Mouse (Mus musculus): ENCODE data around the gene Ccdc182. TPM values are rescaled to one million over a fixed set of nuclear protein-coding genes. Genes with fewer than 3 reads are reported as not detected.
A peak's percentile ranks its signal among the peaks of the same experiment; 100 is the strongest.

The Ccdc182 gene
- 0.23 TPM in 2 replicates for polyA plus RNA-seq (2015; fragmentation: Nextera tagmentation; extraction: Ambion mirVana)

DNA sequence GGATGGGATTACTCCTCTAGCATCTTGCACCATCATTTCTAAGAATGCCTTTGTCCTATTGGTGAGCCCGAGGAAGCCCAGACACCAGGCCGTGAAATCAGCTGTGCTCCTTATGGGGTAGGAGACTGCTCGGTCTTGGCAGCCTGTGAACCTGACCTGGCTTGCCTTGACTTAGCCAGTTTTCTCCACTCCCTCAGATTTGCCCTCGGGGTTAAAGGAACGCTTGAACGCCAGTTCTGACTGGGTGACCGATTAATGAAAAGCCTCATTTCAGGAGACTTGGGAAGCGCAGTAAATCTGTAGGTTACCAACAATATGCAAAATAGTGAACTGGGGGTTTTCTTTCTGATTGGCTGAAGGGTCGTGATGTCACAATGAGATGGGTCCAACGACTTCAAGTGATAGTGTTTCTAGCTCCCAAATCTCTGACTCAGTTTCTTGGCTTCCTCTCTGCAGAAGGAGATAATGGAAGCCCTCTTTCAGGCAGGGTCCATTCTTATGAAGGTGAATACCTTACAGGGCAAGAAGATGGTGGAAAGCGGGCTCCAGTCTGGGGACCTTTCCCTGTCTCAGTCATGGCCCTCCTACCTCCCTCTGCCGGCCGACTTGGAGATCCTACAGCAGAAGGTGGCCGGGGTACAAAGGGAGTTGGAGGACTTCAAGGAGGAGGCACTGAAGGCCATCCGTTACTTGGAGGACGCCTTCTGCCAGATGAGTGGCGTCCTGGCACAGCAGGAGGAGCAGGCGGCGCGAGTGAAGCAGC lies at the start of gene Ccdc182:
TSS of gene Ccdc182 (plus strand) at position 428 of the 763 bp plus-strand sequence.
- WGBS, result 32% methylated on average over 20 of the region's 20 CpGs
- H3K9me3 ChIP-seq, result no peaks in the 10 kb centered on the region
- H3K27ac ChIP-seq, result no peak within 1 kb of the TSS
- peaks cover 6% of the 10 kb centered on the region for H3K4me1 ChIP-seq
- no peaks in the 10 kb centered on the region for H3K36me3 ChIP-seq (replicated peaks)
- H3K4me2 ChIP-seq, result peak within 1 kb of the TSS; percentile 34
- no peak within 1 kb of the TSS for H3K9ac ChIP-seq
- peak within 1 kb of the TSS; percentile 9; the same call in 1 of the 2 replicates for H3K4me3 ChIP-seq
- no peaks in the 10 kb centered on the region for H3K27me3 ChIP-seq (replicated peaks)
- ATAC-seq (replicated peaks), result no peak

- Histone ChIP-seq H3K9ac (no peak overlapping the region), H3K4me2 (no peak overlapping the region), H3K4me1 (peaks cover 14% of the 10 kb centered on the region), H3K27ac (no peak overlapping the region), H3K36me3 (replicated peaks) (no peaks in the 10 kb centered on the region), H3K27me3 (replicated peaks) (no peaks in the 10 kb centered on the region), H3K4me3 (no peak overlapping the region), H3K9me3 (no peaks in the 10 kb centered on the region)
- WGBS, result 85% methylated on average over 14 of the region's 14 CpGs
- ATAC-seq (replicated peaks), result no peak
These were observed 48.2 kb upstream of the Ccdc182 start for GRCm38 (mm10) chr11:88245581-88246170.

DNA sequence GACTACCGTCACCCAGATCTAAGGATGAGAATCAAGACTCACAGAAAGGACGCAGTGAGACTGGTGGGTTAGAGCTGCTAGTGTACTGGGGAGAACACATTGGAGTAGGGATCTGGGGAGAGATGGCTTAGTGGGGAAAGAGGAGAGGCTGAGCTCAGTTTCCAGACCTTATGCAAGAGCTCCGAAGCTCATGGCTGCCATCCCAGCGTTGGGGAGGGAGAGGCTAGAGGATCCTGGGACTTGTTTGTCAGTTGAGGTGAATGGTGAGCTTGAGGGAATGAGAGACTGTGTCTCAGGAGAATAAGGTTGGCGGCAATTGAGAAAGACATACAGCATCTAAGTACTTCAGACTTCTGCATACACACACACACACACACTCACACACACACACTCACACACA lies 45.2 kb upstream of the Ccdc182 start:
- Histone ChIP-seq H3K27ac (no peak overlapping the region), H3K9ac (no peak overlapping the region), H3K4me3 (no peak overlapping the region), H3K36me3 (replicated peaks) (no peaks in the 10 kb centered on the region), H3K27me3 (replicated peaks) (no peaks in the 10 kb centered on the region), H3K4me2 (no peak overlapping the region), H3K9me3 (no peaks in the 10 kb centered on the region), H3K4me1 (peaks cover 20% of the 10 kb centered on the region)
- whole genome bisulfite sequencing, result 64% methylated on average over 5 of the region's 5 CpGs
- ATAC-seq (replicated peaks), result no peak

DNA sequence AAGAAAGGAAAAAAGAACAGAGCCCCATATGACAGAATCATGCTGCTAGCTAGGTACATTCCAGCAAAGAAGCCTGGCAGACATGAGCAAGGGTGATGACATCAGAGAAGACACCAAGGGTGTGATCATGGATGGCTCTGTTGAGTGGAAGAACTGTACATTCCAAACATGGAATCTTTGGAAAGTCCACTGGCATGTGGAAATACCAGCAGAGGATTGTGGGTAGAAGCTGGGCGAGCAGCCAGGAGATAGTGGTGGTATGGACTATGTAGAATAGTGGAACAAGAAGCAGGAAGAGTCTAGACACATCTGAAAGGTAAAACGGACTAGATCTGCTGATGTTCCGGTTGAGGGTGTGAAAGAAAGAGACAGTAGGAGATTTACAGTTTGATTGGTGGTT lies 43.3 kb upstream of the Ccdc182 start:
- Histone ChIP-seq H3K36me3 (replicated peaks) (no peaks in the 10 kb centered on the region), H3K4me1 (peaks cover 26% of the 10 kb centered on the region), H3K4me3 (no peak overlapping the region), H3K9me3 (no peaks in the 10 kb centered on the region), H3K9ac (no peak overlapping the region), H3K4me2 (no peak overlapping the region), H3K27me3 (replicated peaks) (no peaks in the 10 kb centered on the region), H3K27ac (no peak overlapping the region)
- no peak for ATAC-seq (replicated peaks)
- WGBS, result 95% methylated on average over 3 of the region's 3 CpGs

DNA sequence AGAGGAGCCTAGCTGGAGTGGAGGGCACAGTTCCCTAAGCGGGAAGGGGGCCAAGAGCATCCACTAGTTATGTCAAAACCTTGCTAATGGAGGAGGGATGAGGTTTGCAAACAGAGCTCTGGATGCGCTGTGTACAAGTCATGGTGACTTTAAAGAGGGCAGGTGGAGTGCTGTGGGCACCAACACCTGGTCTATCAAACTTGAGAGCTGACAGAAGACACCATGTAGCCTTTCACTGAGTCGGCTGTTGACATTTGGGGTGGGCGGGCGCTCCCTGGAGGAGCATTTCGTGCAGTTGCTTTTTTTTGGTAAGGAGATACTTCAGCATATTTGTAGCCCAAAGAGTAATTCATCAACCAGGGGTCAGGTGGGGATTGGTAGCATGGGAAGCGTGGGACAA lies 42.6 kb upstream of the Ccdc182 start:
- 89% methylated on average over 7 of the region's 7 CpGs for WGBS
- Histone ChIP-seq H3K4me1 (peaks cover 26% of the 10 kb centered on the region), H3K4me3 (no peak overlapping the region), H3K4me2 (no peak overlapping the region), H3K9me3 (no peaks in the 10 kb centered on the region), H3K27ac (no peak overlapping the region), H3K36me3 (replicated peaks) (no peaks in the 10 kb centered on the region), H3K9ac (no peak overlapping the region), H3K27me3 (replicated peaks) (no peaks in the 10 kb centered on the region)
- ATAC-seq (replicated peaks), result no peak

GRCm38 (mm10) chr11:88251972-88252766 lies 41.7 kb upstream of the Ccdc182 start:
- Histone ChIP-seq H3K9ac (no peak overlapping the region), H3K4me2 (peak overlapping the region; percentile 40), H3K27me3 (replicated peaks) (no peaks in the 10 kb centered on the region), H3K4me3 (no peak overlapping the region), H3K4me1 (peaks cover 26% of the 10 kb centered on the region), H3K27ac (peak overlapping the region; percentile 73), H3K9me3 (no peaks in the 10 kb centered on the region), H3K36me3 (replicated peaks) (no peaks in the 10 kb centered on the region)
- peak; percentile 91 for ATAC-seq (replicated peaks)
- WGBS, result 11% methylated on average over 22 of the region's 22 CpGs

DNA sequence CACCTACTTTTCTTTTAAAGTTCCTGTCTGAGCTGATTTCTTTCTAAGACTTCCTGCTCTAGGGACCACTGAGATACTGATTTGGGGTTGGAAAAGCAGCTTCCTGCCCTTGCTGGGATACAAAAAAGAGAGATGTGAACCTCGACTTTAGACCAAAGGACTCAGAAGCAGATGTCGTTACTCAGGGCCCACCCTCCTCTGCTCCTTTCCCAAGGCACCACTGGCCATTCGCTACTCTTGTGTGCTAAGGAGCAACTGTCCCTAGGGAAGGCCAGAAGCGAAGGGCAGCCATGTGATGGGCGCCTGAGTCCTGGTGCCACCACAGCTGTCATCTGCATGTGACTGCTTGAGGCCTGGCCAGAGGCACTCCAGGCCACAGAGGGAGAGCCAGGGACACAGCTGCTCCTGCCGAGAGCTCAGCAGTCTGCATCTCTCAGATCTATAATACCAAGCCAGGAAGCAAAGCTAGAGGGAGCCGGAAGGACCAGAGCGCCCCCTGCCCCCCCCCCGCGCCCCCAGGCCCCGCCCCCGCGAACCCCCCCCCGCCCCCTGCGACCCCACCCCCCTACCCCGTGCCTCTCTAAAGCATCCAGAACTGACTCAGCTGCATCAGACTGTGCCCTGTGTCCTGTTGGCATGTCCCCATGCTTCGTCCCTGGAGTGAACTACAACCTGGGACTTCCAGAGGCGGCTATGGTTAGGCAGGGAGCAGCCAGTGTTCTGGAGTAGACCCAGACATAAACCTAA lies 40.9 kb upstream of the Ccdc182 start:
- Histone ChIP-seq H3K9ac (no peak overlapping the region), H3K4me2 (no peak overlapping the region), H3K4me3 (no peak overlapping the region), H3K27me3 (replicated peaks) (no peaks in the 10 kb centered on the region), H3K9me3 (no peaks in the 10 kb centered on the region), H3K27ac (peak overlapping the region; percentile 73), H3K4me1 (peaks cover 26% of the 10 kb centered on the region), H3K36me3 (replicated peaks) (no peaks in the 10 kb centered on the region)
- ATAC-seq (replicated peaks), result peak; percentile 59; the same call in 1 of the 2 replicates
- 5% methylated on average over 17 of the region's 18 CpGs for WGBS

DNA sequence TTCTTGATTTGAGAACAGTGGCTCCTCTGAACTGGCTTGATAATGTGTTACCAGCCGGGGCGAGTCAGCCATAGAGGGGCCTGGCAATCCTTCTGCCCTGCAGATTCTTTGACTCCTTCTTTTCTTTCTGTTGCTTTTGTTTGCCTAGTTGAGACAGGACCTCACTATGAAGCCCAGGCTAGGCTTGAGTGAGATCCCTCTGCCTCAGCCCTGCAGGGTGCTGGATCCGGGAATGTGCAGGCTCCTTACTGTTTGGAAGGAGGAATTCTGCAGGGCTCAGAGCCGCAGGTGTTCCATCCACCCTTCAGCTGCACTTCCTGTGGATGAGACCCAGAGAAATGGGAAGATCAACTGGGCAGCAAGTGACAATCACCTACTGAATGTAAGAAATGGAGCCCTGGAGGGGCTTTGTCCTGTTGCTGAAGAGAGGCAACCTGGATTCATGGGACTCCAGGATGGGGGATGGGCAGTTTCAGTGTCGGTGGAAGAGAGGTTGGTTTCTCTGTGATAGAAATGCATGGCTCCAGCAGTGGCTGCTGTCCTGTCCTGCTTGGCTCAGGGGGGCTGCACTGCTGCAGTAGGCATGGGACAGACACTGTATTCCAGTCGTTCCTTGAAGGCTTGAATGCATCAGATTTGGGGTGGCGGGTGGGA lies 40.2 kb upstream of the Ccdc182 start:
- no peak for ATAC-seq (replicated peaks)
- Histone ChIP-seq H3K27ac (peak overlapping the region; percentile 18; the same call in 1 of the 2 replicates), H3K36me3 (replicated peaks) (no peaks in the 10 kb centered on the region), H3K9ac (no peak overlapping the region), H3K27me3 (replicated peaks) (no peaks in the 10 kb centered on the region), H3K4me3 (no peak overlapping the region), H3K4me2 (no peak overlapping the region), H3K9me3 (no peaks in the 10 kb centered on the region), H3K4me1 (peaks cover 26% of the 10 kb centered on the region)
- 25% methylated on average over 7 of the region's 7 CpGs for WGBS

GRCm38 (mm10) chr11:88257700-88258099 lies 36.2 kb upstream of the Ccdc182 start:
- peaks cover 16% of the 10 kb centered on the region for H3K4me1 ChIP-seq
- no peak overlapping the region for H3K27ac ChIP-seq
- no peak for ATAC-seq (replicated peaks)
- H3K9ac ChIP-seq, result no peak overlapping the region
- no peaks in the 10 kb centered on the region for H3K9me3 ChIP-seq
- no peaks in the 10 kb centered on the region for H3K36me3 ChIP-seq (replicated peaks)
- WGBS, result 85% methylated on average over 4 of the region's 4 CpGs
- H3K4me2 ChIP-seq, result no peak overlapping the region
- no peaks in the 10 kb centered on the region for H3K27me3 ChIP-seq (replicated peaks)
- H3K4me3 ChIP-seq, result no peak overlapping the region

- 82% methylated on average over 4 of the region's 4 CpGs for WGBS
- Histone ChIP-seq H3K9me3 (no peaks in the 10 kb centered on the region), H3K4me1 (peaks cover 11% of the 10 kb centered on the region), H3K27me3 (replicated peaks) (no peaks in the 10 kb centered on the region), H3K4me2 (no peak overlapping the region), H3K9ac (no peak overlapping the region), H3K4me3 (no peak overlapping the region), H3K36me3 (replicated peaks) (no peaks in the 10 kb centered on the region), H3K27ac (no peak overlapping the region)
- no peak for ATAC-seq (replicated peaks)
These were observed 35.6 kb upstream of the Ccdc182 start for GRCm38 (mm10) chr11:88258212-88258611.

DNA sequence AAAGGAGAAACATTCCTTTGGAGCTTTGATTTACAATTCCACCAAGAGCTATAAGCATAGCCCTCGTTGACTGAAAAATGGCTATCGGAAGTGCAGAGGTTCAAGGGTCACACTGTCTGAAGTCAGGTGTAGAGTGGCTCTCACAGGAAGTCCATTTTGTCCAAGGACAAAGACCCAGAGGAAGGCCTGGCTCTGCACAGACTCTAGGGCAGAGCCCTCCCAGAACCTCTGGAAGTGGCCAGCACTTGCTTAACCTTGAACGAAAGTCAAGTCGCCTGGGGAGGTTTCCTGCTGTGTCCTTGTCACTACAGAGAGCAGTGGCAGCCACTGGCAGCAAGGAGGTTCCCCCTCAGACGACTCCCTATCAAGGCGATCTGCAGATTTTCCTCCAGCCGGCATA lies 33.4 kb upstream of the Ccdc182 start:
- ATAC-seq (replicated peaks), result no peak
- Histone ChIP-seq H3K4me3 (no peak overlapping the region), H3K4me2 (no peak overlapping the region), H3K4me1 (no peaks in the 10 kb centered on the region; the same call in 1 of the 2 replicates), H3K9ac (no peak overlapping the region), H3K9me3 (no peaks in the 10 kb centered on the region), H3K36me3 (replicated peaks) (no peaks in the 10 kb centered on the region), H3K27me3 (replicated peaks) (no peaks in the 10 kb centered on the region), H3K27ac (no peak overlapping the region)
- WGBS, result 54% methylated on average over 7 of the region's 7 CpGs
